Mouse (Mus musculus): ENCODE measurements around the gene Ubtd1.

DNA sequence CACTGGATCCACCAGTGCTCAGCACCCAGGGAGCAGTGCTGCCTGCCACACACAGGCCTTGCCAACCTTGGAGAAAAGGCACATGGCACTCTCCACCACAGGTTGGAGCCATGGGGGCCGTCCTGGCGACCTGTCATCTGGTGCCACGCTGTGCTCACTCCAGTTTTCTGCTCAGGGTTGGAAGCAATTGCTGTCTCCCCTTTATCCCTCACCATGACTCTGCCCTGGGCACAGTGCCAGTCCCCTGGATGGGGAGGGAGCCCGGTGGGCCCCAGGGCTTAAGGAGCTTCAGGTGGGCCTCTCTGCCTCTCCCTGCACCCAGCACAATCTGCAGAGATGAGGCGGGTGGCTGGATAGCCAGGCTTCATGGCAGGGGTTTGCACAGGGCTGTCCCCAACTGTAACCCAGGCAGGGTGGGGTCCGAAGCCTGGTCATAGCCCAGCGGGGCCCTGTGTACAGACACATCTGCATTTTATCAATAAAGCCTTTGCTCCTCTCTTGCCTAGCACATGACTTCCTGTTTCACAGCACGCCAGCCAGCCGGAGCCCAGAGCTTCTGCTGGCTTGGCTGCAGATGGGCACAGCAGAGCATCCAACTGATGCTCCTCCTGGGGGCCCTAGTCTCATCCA, 52.7 kb downstream of the Ubtd1 start:
- TF ChIP-seq CTCF (conservative IDR thresholded peaks at IDR 0.05; ENCODE audit: low read length) (no peak), NANOG (IDR thresholded peaks at IDR 0.05; ENCODE audit: borderline replicate concordance, low read length) (no peak), POU5F1 (IDR thresholded peaks at IDR 0.05; ENCODE audit: borderline replicate concordance, low read length) (no peak)

Measured in E14TG2a.4 (cell line).